Mouse (Mus musculus) G1E (cell line): ENCODE measurements around the gene Rnf207. TPM values are rescaled to one million over a fixed set of nuclear protein-coding genes. Genes with fewer than 3 reads are reported as not detected.

Experiments used
- ATAC-seq: 2 replicates; pipeline ENCODE4 v1.8.0; 2016; ENCODE audit warnings: mild to moderate bottlenecking; ENCODE audit not compliant: insufficient number of reproducible peaks, poor library complexity, low FRiP score, severe bottlenecking; ENCODE audit errors: extremely low read depth
- DNase-seq: peaks from one replicate; pipeline ENCODE4 v3.0.0; 2012; ENCODE audit warnings: low spot score
- H3K27me3 ChIP-seq: 2 replicates; pipeline ENCODE4 v1.6.1; 2012; ENCODE audit warnings: mild to moderate bottlenecking, low read length, inconsistent platforms; ENCODE audit not compliant: insufficient read depth
- H3K36me3 ChIP-seq: replicated peaks from 2 replicates; pipeline ENCODE3; 2012; ENCODE audit warnings: mild to moderate bottlenecking, inconsistent platforms
- H3K4me1 ChIP-seq: 2 replicates; pipeline ENCODE4 v1.6.1; 2012; ENCODE audit warnings: low read depth, low read length, inconsistent platforms, mixed read lengths; ENCODE audit not compliant: insufficient read depth
- H3K4me3 ChIP-seq: 2 replicates; pipeline ENCODE4 v1.5.1; 2012; ENCODE audit warnings: low read depth, mild to moderate bottlenecking, inconsistent platforms, low read length, moderate library complexity, mixed read lengths
- H3K9me3 ChIP-seq: replicated peaks from 2 replicates; pipeline ENCODE4 v1.6.1; 2012; ENCODE audit warnings: inconsistent platforms
- CTCF ChIP-seq: IDR thresholded peaks from 2 replicates; pipeline ENCODE4 v1.5.1; 2012; ENCODE audit warnings: low read depth, low read length, inconsistent platforms, mixed read lengths
- GATA1 ChIP-seq: IDR thresholded peaks from 2 replicates; pipeline ENCODE4 v1.6.1; 2012; ENCODE audit warnings: borderline replicate concordance, low read length, inconsistent platforms, mixed read lengths
- GATA2 ChIP-seq: IDR thresholded peaks from 2 replicates; pipeline ENCODE4 v1.6.1; 2012; ENCODE audit warnings: low read depth, low read length, inconsistent platforms, borderline replicate concordance
- POLR2AphosphoS5 ChIP-seq: IDR thresholded peaks from 2 replicates; pipeline ENCODE4 v1.6.1; 2012; ENCODE audit warnings: low read depth, low read length, inconsistent platforms; ENCODE audit not compliant: insufficient replicate concordance
- TAL1 ChIP-seq: conservative IDR thresholded peaks from 2 replicates; pipeline ENCODE4 v1.6.1; 2012; ENCODE audit warnings: low read depth, low read length, inconsistent platforms, mixed read lengths
- polyA plus RNA-seq: library from polyadenylated mRNA; stranded (reverse); fragments of >175 nt; gene quantifications from 2 replicates; pipeline ENCODE4 v1.2.3, GENCODE M21; 2012
- total RNA-seq, 2 experiments: library from RNA; stranded (forward) in 1 of 2; stranded (reverse) in 1 of 2; fragments of 200-1000 nt in 1 of 2; fragments of >200 nt in 1 of 2; fragmentation: Nextera tagmentation in 1 of 2; gene quantifications; 2 replicates each; pipeline ENCODE4 v1.2.3; 2014 to 2017

Rnf207 gene
- total and polyA plus RNA-seq, 3 experiments, result 0.11 TPM; not detected in 2

- Histone ChIP-seq H3K4me3 (no peak overlapping the region), H3K27me3 (peaks cover 4% of the 10 kb centered on the region; the same call in 1 of the 2 replicates), H3K9me3 (peaks cover 32% of the 10 kb centered on the region), H3K36me3 (no peaks in the 10 kb centered on the region), H3K4me1 (no peaks in the 10 kb centered on the region)
- ATAC-seq, result no peak
- DNase-seq, result no peak
- no peak for TF ChIP-seq GATA2
- TF ChIP-seq CTCF, result no peak
Measured at GRCm38 (mm10) chr4:152286183-152286582, 32.6 kb downstream of the Rnf207 start.

GRCm38 (mm10) chr4:152285505-152285904 lies 33.3 kb downstream of the Rnf207 start:
- Histone ChIP-seq H3K4me1 (no peaks in the 10 kb centered on the region), H3K27me3 (peaks cover 4% of the 10 kb centered on the region; the same call in 1 of the 2 replicates), H3K4me3 (no peak overlapping the region), H3K36me3 (no peaks in the 10 kb centered on the region), H3K9me3 (peaks cover 32% of the 10 kb centered on the region)
- ATAC-seq (no peak), DNase-seq (no peak)
- TF ChIP-seq TAL1 (no peak), GATA2 (no peak)

- TF ChIP-seq GATA1, result no peak
- no peak for TF ChIP-seq TAL1
- no peak for TF ChIP-seq CTCF
- no peak for TF ChIP-seq POLR2AphosphoS5
- peaks cover 6% of the 10 kb centered on the region; the same call in 1 of the 2 replicates for H3K27me3 ChIP-seq
- ATAC-seq (no peak), DNase-seq (no peak)
- no peak overlapping the region; the same call in 1 of the 2 replicates for H3K4me3 ChIP-seq
- H3K36me3 ChIP-seq, result no peaks in the 10 kb centered on the region
- H3K9me3 ChIP-seq, result peaks cover 34% of the 10 kb centered on the region
- H3K4me1 ChIP-seq, result no peaks in the 10 kb centered on the region
Measured at GRCm38 (mm10) chr4:152283186-152283950, 35.4 kb downstream of the Rnf207 start.

GRCm38 (mm10) chr4:152282721-152283120 lies 36.1 kb downstream of the Rnf207 start:
- Histone ChIP-seq H3K36me3 (no peaks in the 10 kb centered on the region), H3K4me3 (no peak overlapping the region; the same call in 1 of the 2 replicates), H3K4me1 (no peaks in the 10 kb centered on the region), H3K9me3 (peaks cover 33% of the 10 kb centered on the region), H3K27me3 (peaks cover 6% of the 10 kb centered on the region; the same call in 1 of the 2 replicates)
- ATAC-seq (no peak), DNase-seq (no peak)
- no peak for TF ChIP-seq TAL1
- no peak for TF ChIP-seq CTCF
- TF ChIP-seq GATA1, result no peak
- TF ChIP-seq GATA2, result no peak
- TF ChIP-seq POLR2AphosphoS5, result no peak

GRCm38 (mm10) chr4:152281601-152282000 lies 37.2 kb downstream of the Rnf207 start:
- TF ChIP-seq POLR2AphosphoS5, result no peak
- no peak for TF ChIP-seq CTCF
- TF ChIP-seq GATA2, result no peak
- no peak for TF ChIP-seq GATA1
- TF ChIP-seq TAL1, result no peak
- Histone ChIP-seq H3K27me3 (peaks cover 6% of the 10 kb centered on the region; the same call in 1 of the 2 replicates), H3K4me3 (no peak overlapping the region), H3K4me1 (no peaks in the 10 kb centered on the region), H3K9me3 (peaks cover 33% of the 10 kb centered on the region), H3K36me3 (no peaks in the 10 kb centered on the region)
- no peak for ATAC-seq
- DNase-seq, result no peak

GRCm38 (mm10) chr4:152278986-152279385 lies 39.8 kb downstream of the Rnf207 start:
- no peaks in the 10 kb centered on the region for H3K36me3 ChIP-seq
- peaks cover 29% of the 10 kb centered on the region for H3K9me3 ChIP-seq
- H3K4me3 ChIP-seq, result no peak overlapping the region
- H3K27me3 ChIP-seq, result peaks cover 16% of the 10 kb centered on the region; the same call in 1 of the 2 replicates
- ATAC-seq (no peak), DNase-seq (no peak)
- peaks cover 4% of the 10 kb centered on the region; the same call in 1 of the 2 replicates for H3K4me1 ChIP-seq
- TF ChIP-seq GATA1 (no peak), POLR2AphosphoS5 (no peak), CTCF (no peak), GATA2 (no peak), TAL1 (no peak)
